Mouse (Mus musculus) testis, adult 2 months (tissue): ENCODE data around the gene Mmp15. TPM values are rescaled to one million over a fixed set of nuclear protein-coding genes. Genes with fewer than 3 reads are reported as not detected.

ENCODE experiments used
- H3K27ac ChIP-seq: fragments of 200-500 bp; 2 replicates; pipeline ENCODE4 v1.5.1; 2012; ENCODE audit warnings: low read depth, low read length; ENCODE audit not compliant: control insufficient read depth, insufficient read depth
- H3K27me3 ChIP-seq: fragments of 200-500 bp; 2 replicates; pipeline ENCODE4 v1.6.1; 2012; ENCODE audit warnings: mild to moderate bottlenecking, low read length, moderate library complexity; ENCODE audit not compliant: control insufficient read depth, insufficient read depth
- H3K36me3 ChIP-seq: fragments of 200-500 bp; 2 replicates; pipeline ENCODE4 v1.6.1; 2012; ENCODE audit warnings: mild to moderate bottlenecking, low read length; ENCODE audit not compliant: control insufficient read depth, insufficient read depth
- H3K4me1 ChIP-seq: fragments of 200-500 bp; 2 replicates; pipeline ENCODE4 v1.6.1; 2012; ENCODE audit warnings: low read length; ENCODE audit not compliant: control insufficient read depth, insufficient read depth
- H3K4me3 ChIP-seq: fragments of 200-500 bp; 2 replicates; pipeline ENCODE4 v1.5.1; 2012; ENCODE audit warnings: low read depth, mild to moderate bottlenecking, low read length, moderate library complexity, mixed read lengths; ENCODE audit not compliant: control insufficient read depth
- CTCF ChIP-seq: fragments of 200-500 bp; IDR thresholded peaks from 2 replicates; pipeline ENCODE4 v1.5.1; 2012; ENCODE audit warnings: low read depth, mild to moderate bottlenecking, inconsistent platforms, low read length, moderate library complexity; ENCODE audit not compliant: control insufficient read depth, insufficient read depth, insufficient replicate concordance
- POLR2A ChIP-seq: fragments of 200-500 bp; IDR thresholded peaks from 2 replicates; pipeline ENCODE4 v1.6.1; 2012; ENCODE audit warnings: low read depth, mild to moderate bottlenecking, inconsistent platforms, low read length, moderate library complexity; ENCODE audit not compliant: control insufficient read depth
- polyA plus RNA-seq: library from polyadenylated mRNA; depleted of rRNA; stranded (reverse); fragments of >200 nt; gene quantifications from 2 replicates; pipeline ENCODE4 v1.2.3, GENCODE M21; 2012

Mmp15 gene
- polyA plus RNA-seq, 1 experiment, result 0.23 TPM

DNA sequence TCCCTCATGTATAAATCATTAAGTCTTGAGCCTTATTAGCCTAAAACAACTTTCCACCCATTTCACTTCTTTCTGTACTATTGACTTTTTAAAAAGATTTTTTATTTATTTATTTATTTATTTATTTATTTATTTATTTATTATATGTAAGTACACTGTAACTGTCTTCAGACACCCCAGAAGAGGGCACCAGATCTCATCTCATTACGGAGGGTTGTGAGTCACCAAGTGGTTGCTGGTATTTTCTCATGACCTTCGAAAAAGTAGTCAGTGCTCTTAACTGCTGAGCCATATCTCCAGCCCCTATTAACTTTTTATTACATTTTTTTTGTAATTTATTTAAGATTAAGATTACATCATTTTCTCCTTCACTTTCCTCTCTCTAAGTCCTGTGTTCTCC is 37.4 kb upstream of the Mmp15 start:
- Histone ChIP-seq H3K4me1 (peaks cover 9% of the 10 kb centered on the region), H3K36me3 (no peaks in the 10 kb centered on the region), H3K27me3 (no peaks in the 10 kb centered on the region), H3K27ac (no peak overlapping the region), H3K4me3 (no peak overlapping the region)
- TF ChIP-seq POLR2A (no peak), CTCF (no peak)

GRCm38 (mm10) chr8:95315350-95315749 is 36.7 kb upstream of the Mmp15 start:
- peak overlapping the region; percentile 5; the same call in 1 of the 2 replicates for H3K4me3 ChIP-seq
- no peak overlapping the region for H3K27ac ChIP-seq
- no peaks in the 10 kb centered on the region for H3K36me3 ChIP-seq
- TF ChIP-seq CTCF (no peak), POLR2A (no peak)
- H3K4me1 ChIP-seq, result peaks cover 15% of the 10 kb centered on the region
- H3K27me3 ChIP-seq, result no peaks in the 10 kb centered on the region

- Histone ChIP-seq H3K27ac (no peak overlapping the region), H3K36me3 (no peaks in the 10 kb centered on the region), H3K4me3 (peak overlapping the region; percentile 63), H3K27me3 (no peaks in the 10 kb centered on the region), H3K4me1 (peaks cover 15% of the 10 kb centered on the region)
- TF ChIP-seq POLR2A (no peak), CTCF (no peak)
Observed at GRCm38 (mm10) chr8:95320224-95321139, 31.6 kb upstream of the Mmp15 start.

- Histone ChIP-seq H3K4me1 (peaks cover 15% of the 10 kb centered on the region), H3K4me3 (no peak overlapping the region), H3K36me3 (no peaks in the 10 kb centered on the region), H3K27me3 (no peaks in the 10 kb centered on the region), H3K27ac (no peak overlapping the region)
- TF ChIP-seq POLR2A (no peak), CTCF (no peak)
Observed at GRCm38 (mm10) chr8:95323201-95323600, 28.9 kb upstream of the Mmp15 start.

DNA sequence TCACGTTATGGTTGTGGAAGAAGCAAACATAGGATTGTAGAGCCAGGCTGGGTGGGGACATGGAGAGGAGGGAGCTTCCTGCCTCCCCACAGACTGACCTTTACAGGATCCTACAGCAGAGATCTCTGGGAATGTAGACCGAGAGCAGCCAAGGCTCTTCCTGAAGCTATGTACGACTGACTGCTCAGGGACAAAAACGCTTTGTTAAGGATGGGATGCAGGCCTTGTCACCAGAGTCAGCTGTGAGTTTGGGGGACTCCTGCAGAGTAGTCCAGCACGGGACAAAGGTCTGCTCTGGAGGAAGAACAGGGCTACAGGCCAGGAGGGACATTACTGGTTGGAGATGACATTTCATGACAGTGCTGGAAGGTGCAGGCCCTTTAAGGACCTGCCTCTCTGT is 27.4 kb upstream of the Mmp15 start:
- H3K27ac ChIP-seq, result no peak overlapping the region
- H3K36me3 ChIP-seq, result no peaks in the 10 kb centered on the region
- H3K4me1 ChIP-seq, result peaks cover 13% of the 10 kb centered on the region
- no peak overlapping the region for H3K4me3 ChIP-seq
- no peak for TF ChIP-seq POLR2A
- no peak for TF ChIP-seq CTCF
- no peaks in the 10 kb centered on the region for H3K27me3 ChIP-seq

GRCm38 (mm10) chr8:95326822-95327221 is 25.2 kb upstream of the Mmp15 start:
- Histone ChIP-seq H3K27me3 (no peaks in the 10 kb centered on the region), H3K4me3 (no peak overlapping the region), H3K4me1 (no peaks in the 10 kb centered on the region), H3K27ac (no peak overlapping the region), H3K36me3 (no peaks in the 10 kb centered on the region)
- TF ChIP-seq CTCF (no peak), POLR2A (no peak)

DNA sequence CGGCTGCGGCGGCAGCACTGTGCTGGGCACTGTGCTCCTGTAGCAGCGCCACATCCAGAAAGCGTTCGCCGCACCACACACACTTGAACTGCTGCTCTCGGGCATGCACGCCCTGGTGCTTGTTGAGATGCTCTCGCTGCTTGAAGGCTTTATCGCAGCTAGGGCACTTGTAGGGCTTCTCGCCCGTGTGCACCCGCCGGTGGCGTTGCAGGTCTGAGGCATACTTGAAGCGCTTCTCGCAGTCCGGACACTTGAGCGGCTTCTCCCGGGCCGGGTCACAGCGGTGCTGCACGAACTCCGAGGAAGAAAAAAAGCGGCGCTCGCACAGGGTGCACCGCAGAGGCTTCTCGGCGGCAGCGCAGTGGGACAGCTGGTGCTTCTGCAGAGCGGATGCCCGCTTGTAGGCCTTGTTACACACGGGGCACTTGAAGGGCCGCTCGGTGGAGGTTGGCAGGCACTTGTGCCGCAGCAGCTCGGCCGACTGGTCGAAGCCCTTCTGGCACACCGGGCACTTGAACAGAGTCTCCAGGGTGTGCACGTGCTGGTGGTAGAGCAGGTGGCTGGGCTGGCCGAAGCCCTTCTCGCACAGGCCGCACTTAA is 24.1 kb upstream of the Mmp15 start:
- H3K4me3 ChIP-seq, result no peak overlapping the region
- no peaks in the 10 kb centered on the region for H3K27me3 ChIP-seq
- no peaks in the 10 kb centered on the region for H3K4me1 ChIP-seq

More for the DNA sequence above, 24.1 kb upstream of the Mmp15 start:
- H3K36me3 ChIP-seq, result no peaks in the 10 kb centered on the region
- no peak overlapping the region for H3K27ac ChIP-seq
- TF ChIP-seq CTCF, result no peak
- no peak for TF ChIP-seq POLR2A
